Mouse (Mus musculus) heart, adult 8-10 months (tissue): ENCODE results near the gene Map3k12. TPM values are rescaled to one million over a fixed set of nuclear protein-coding genes. Genes with fewer than 3 reads are reported as not detected.

ENCODE experiments used
- DNase-seq: peaks from one replicate; pipeline ENCODE4 v3.0.0; 2022; ENCODE audit warnings: low spot score
- total RNA-seq, 4 experiments: library from RNA; stranded (reverse); gene quantifications; 2 replicates each; pipeline ENCODE4 v1.2.4; 2022

The Map3k12 gene
- total RNA-seq, 4 experiments from 2014 or later: 1.7 to 2.8 (median 2.3) TPM

- no peak for DNase-seq
Measured at GRCm38 (mm10) chr15:102460409-102460808, 56.5 kb downstream of the Map3k12 start.

DNA sequence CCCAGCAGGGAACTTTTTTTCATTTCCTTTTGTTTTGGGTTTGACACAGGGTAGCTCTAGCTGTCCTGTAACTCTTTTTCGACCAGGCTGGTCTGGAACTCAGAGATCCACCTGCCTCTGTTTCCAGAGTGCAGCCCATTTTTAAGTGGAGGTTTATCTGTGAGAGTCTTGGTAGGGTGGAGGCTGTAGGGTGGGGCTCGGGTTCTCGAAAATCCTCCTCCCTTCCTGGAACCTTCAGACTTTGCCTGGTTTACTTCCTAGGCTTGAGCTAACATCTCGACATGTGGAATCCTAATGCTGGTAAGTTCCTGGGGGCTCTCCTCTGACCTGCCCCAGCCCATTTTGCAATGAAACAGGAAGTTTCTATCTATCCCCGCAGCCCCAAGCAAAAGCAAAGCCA, 57.0 kb downstream of the Map3k12 start:
- no peak for DNase-seq

DNA sequence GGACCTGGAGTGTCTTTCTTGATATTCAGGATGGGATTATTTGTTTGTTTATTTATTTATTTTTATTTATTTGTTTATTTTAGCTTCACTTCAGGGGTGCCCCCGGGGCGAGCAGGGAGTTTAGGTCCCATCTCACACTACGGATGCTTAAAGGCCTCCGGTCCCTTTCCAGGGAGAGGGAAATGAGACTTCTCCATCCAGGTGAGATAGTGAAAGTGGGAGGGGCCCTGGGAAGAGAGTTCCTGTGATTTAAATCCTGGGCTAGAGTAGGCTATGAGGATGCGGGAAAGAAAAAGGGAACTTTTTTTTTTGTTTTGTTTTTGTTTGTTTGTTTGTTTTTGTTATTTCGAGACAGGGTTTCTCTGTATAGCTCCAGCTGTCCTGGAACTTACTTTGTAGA, 57.5 kb downstream of the Map3k12 start:
- DNase-seq: no peak

DNA sequence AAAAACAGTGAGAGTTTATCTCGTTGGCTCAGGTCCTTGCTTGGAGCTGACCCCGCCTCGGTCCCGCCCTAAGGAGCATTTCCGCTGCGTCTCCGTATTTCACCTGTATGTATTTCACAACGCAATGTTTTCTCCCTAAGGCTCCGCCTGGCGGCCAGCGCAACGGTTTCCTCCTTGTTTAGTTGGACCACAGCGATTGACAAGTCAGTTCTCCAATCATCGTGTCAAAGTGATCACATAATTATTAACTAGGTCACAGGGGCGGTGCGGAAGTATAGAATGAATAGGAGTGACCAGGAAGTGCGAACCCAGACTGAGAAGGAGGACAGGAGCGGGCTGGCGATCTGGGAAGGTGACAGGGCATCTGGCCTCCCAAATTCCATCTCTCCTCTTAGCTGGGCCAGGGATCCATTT, 58.0 kb downstream of the Map3k12 start, which contains the start of gene Prr13:
Gene Prr13 (plus strand): TSS at position 125 of the 414 bp plus-strand sequence.
- DNase-seq: peak; percentile 95

DNA sequence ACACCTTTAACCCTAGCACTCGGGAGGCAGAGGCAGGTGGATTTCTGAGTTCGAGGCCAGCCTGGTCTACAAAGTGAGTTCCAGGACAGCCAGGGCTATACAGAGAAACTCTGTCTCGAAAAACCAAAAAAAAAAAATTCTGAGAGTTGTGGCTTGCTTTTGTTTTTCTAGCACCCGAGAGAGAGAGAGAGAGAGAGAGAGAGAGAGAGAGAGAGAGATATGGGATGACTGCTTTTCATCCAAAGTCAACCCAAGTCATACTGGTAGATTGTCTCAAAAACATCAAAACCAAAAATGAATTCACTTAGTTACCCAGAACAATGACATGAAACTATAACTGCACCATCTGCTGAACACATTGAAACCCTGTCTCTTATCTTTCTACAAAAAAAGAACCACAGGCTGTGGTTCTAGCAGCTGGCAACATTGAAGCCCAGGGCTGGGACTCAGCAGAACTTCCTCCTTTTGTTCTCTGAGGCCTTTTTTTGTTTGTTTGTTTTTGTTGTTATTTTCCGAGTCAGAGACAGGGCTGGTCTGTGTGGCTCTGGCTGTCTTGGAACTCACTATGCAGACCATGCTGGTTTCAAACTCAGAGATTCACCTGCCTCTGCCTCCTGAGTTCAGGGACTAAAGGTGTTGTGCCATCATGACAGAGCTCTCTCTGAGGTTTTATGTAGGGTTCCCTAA, 58.7 kb downstream of the Map3k12 start:
- peak; percentile 66 for DNase-seq

- no peak for DNase-seq
Measured at GRCm38 (mm10) chr15:102455993-102456392, 60.9 kb downstream of the Map3k12 start.

GRCm38 (mm10) chr15:102451666-102452430, 65.0 kb downstream of the Map3k12 start:
- no peak for DNase-seq

GRCm38 (mm10) chr15:102450928-102451327, 65.9 kb downstream of the Map3k12 start:
- no peak for DNase-seq

DNA sequence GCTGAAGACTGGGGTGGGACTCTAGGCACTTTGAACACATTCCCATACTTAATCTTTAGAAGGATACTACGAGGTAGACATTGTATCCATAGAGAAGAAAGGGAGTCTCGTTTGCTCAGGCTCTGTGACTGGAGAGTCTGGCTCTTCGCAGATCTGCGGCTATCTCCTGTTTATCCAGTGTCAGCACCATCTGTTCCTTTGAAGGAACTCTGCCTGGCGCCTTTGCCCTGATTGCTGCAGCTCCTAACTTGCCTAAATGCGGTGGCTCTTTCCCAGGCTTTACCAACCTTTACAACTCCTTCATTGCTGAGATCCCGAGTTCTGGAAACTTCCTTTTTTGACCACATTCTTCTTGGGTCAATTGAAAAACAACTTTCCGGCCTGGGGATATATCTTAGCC, 67.5 kb downstream of the Map3k12 start:
- DNase-seq: no peak

Other genes starting within 250 kb of the Map3k12 start
- not detected for gene Gm9918, start 246.5 kb downstream of the Map3k12 start, total RNA-seq
- gene Mfsd5, start 237.6 kb downstream of the Map3k12 start, total RNA-seq: 10 to 100 TPM; 17.4 to 20.8 (median 18.7) TPM
- gene Espl1, start 220.8 kb downstream of the Map3k12 start, total RNA-seq: 1 to 10 TPM in 1 of 4 experiments, under 1 TPM in 3; 0.38 to 1.1 (median 0.93) TPM
- gene Pfdn5, start 190.9 kb downstream of the Map3k12 start, total RNA-seq: 100 to 1,000 TPM; 300 to 347 (median 339) TPM
- gene Myg1, start 185.4 kb downstream of the Map3k12 start, total RNA-seq: 10 to 100 TPM; 23.2 to 24.6 (median 24.5) TPM
- gene Aaas, start 166.3 kb downstream of the Map3k12 start, total RNA-seq: 10 to 100 TPM in 3 of 4 experiments, 1 to 10 TPM in 1; 9.8 to 15.0 (median 12.5) TPM
- gene Sp7, start 149.9 kb downstream of the Map3k12 start, total RNA-seq: not detected
- 10 to 100 TPM; 31.8 to 43.8 (median 38.7) TPM for gene Sp1, start 110.9 kb downstream of the Map3k12 start, total RNA-seq
- under 1 TPM; 0.19 to 1.00 (median 0.63) TPM for gene Amhr2, start 71.7 kb downstream of the Map3k12 start, total RNA-seq
- 10 to 100 TPM; 18.7 to 25.3 (median 22.0) TPM for gene Prr13, start 58.0 kb downstream of the Map3k12 start, total RNA-seq
- gene Pcbp2, start 46.5 kb downstream of the Map3k12 start, total RNA-seq: 100 to 1,000 TPM; 452 to 509 (median 465) TPM
- gene Gm10337, start 13.3 kb downstream of the Map3k12 start, total RNA-seq: not detected
- gene Tarbp2, start 1.1 kb upstream of the Map3k12 start, total RNA-seq: 10 to 100 TPM; 38.8 to 50.0 (median 44.7) TPM
- 1 to 10 TPM in 3 of 4 experiments, under 1 TPM in 1; 0.65 to 2.2 (median 1.9) TPM for gene Npff, start 7.9 kb upstream of the Map3k12 start, total RNA-seq
- gene Gm28047, start 108.0 kb upstream of the Map3k12 start, total RNA-seq: 1 to 10 TPM in 1 of 4 experiments, not detected in 3; 1.4 TPM
- gene Atf7, start 108.4 kb upstream of the Map3k12 start, total RNA-seq: 10 to 100 TPM; 46.6 to 54.0 (median 52.1) TPM
- 10 to 100 TPM; 21.1 to 79.9 (median 33.0) TPM for gene Atp5g2, start 155.3 kb upstream of the Map3k12 start, total RNA-seq
- gene Calcoco1, start 205.1 kb upstream of the Map3k12 start, total RNA-seq: 100 to 1,000 TPM; 117 to 143 (median 127) TPM